Mouse (Mus musculus) olfactory bulb, adult 2 months (tissue): Measurements from ENCODE around the gene Ankrd9.

ENCODE experiments used
- CTCF ChIP-seq: fragments of 200-500 bp; IDR thresholded peaks from 2 replicates; pipeline ENCODE4 v1.5.1; 2012; ENCODE audit warnings: low read depth, mild to moderate bottlenecking, low read length, moderate library complexity; ENCODE audit not compliant: insufficient read depth
- POLR2A ChIP-seq: fragments of 200-500 bp; IDR thresholded peaks from 2 replicates; pipeline ENCODE4 v1.6.1; 2012; ENCODE audit warnings: mild to moderate bottlenecking, low read depth, low read length, moderate library complexity; ENCODE audit not compliant: insufficient read depth

DNA sequence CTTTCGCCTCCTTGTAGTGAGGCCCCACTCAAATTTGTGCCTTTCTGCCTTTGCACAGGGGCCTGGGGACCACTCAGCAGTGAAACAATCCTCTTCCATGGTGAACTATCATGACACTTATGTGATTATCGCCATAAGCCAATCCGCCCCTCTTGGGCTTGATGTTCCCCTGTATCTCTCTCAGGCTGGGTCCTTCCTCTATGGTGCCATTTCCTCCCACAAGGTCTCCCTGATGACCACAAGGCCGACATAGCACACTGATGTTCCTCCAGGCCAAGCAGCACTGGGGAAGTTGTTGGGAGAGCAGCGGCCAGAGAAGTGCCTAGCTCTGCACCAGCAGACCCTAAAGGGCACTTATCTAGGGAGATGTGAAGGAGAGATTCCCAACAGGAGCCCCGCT lies 4.1 kb downstream of the Ankrd9 start:
- TF ChIP-seq POLR2A, result no peak
- no peak for TF ChIP-seq CTCF
